Mouse (Mus musculus) mature B cell (primary cell): Measurements from ENCODE around the gene Wdr60.

Source experiments
- in situ Hi-C: fragments of 300-500 bp; cut with MboI; formaldehyde crosslinking; loops from 2 replicates; pipeline ENCODE4 v1.14.3; 2019

Wdr60 gene

GRCm38 (mm10) chr12:116269450-116269849 is 6.6 kb upstream of the Wdr60 start:
- in situ Hi-C loops, result no loop called here

GRCm38 (mm10) chr12:116265275-116265674 is 2.5 kb upstream of the Wdr60 start:
- in situ Hi-C loops, result no loop called here

GRCm38 (mm10) chr12:116264756-116265155 is 1.9 kb upstream of the Wdr60 start:
- in situ Hi-C loops, result no loop called here

- in situ Hi-C loops, result no loop called here
Measured at GRCm38 (mm10) chr12:116258321-116258720, 4.5 kb downstream of the Wdr60 start.

- in situ Hi-C loops, result no loop called here
Measured at GRCm38 (mm10) chr12:116255636-116256035, 7.2 kb downstream of the Wdr60 start.

- in situ Hi-C loops, result no loop called here
Measured at GRCm38 (mm10) chr12:116254652-116255051, 8.2 kb downstream of the Wdr60 start.

GRCm38 (mm10) chr12:116244601-116245000 is 18.2 kb downstream of the Wdr60 start:
- in situ Hi-C loops, result loop anchor here (25.0 kb wide), 1 partner anchor 393 kb away; no protein-coding TSS in a partner anchor

- in situ Hi-C loops, result loop anchor here (25.0 kb wide), 1 partner anchor 398 kb away; no protein-coding TSS in a partner anchor
Measured at GRCm38 (mm10) chr12:116238803-116239202, 24.0 kb downstream of the Wdr60 start.

GRCm38 (mm10) chr12:116238370-116238769 is 24.5 kb downstream of the Wdr60 start:
- in situ Hi-C loops, result loop anchor here (25.0 kb wide), 1 partner anchor 399 kb away; no protein-coding TSS in a partner anchor

- in situ Hi-C loops, result loop anchor here (25.0 kb wide), 1 partner anchor 401 kb away; no protein-coding TSS in a partner anchor
Measured at GRCm38 (mm10) chr12:116236658-116237057, 26.2 kb downstream of the Wdr60 start.

GRCm38 (mm10) chr12:116235356-116235755 is 27.5 kb downstream of the Wdr60 start:
- in situ Hi-C loops, result loop anchor here (25.0 kb wide), 1 partner anchor 402 kb away; no protein-coding TSS in a partner anchor

GRCm38 (mm10) chr12:116232061-116232460 is 30.8 kb downstream of the Wdr60 start:
- in situ Hi-C loops, result loop anchor here (25.0 kb wide), 1 partner anchor 405 kb away; no protein-coding TSS in a partner anchor

- in situ Hi-C loops, result loop anchor here (25.0 kb wide), 1 partner anchor 406 kb away; no protein-coding TSS in a partner anchor
Measured at GRCm38 (mm10) chr12:116231612-116232011, 31.2 kb downstream of the Wdr60 start.

GRCm38 (mm10) chr12:116229451-116229850 is 33.4 kb downstream of the Wdr60 start:
- in situ Hi-C loops, result loop anchor here (25.0 kb wide), 1 partner anchor 408 kb away; no protein-coding TSS in a partner anchor

- in situ Hi-C loops, result loop anchor here (25.0 kb wide), 1 partner anchor 411 kb away; no protein-coding TSS in a partner anchor
Measured at GRCm38 (mm10) chr12:116226289-116227057, 36.3 kb downstream of the Wdr60 start.

- in situ Hi-C loops, result no loop called here
Measured at GRCm38 (mm10) chr12:116223107-116223506, 39.7 kb downstream of the Wdr60 start.

GRCm38 (mm10) chr12:116207486-116207885 is 55.3 kb downstream of the Wdr60 start:
- in situ Hi-C loops, result loop anchor here (10.0 kb wide), 1 partner anchor 153 kb away; no protein-coding TSS in a partner anchor

GRCm38 (mm10) chr12:116205726-116206125 is 57.1 kb downstream of the Wdr60 start:
- in situ Hi-C loops, result loop anchor here (10.0 kb wide), 1 partner anchor 151 kb away; no protein-coding TSS in a partner anchor

- in situ Hi-C loops, result loop anchor here (10.0 kb wide), 1 partner anchor 148 kb away; no protein-coding TSS in a partner anchor
Measured at GRCm38 (mm10) chr12:116202176-116202981, 60.4 kb downstream of the Wdr60 start.

- in situ Hi-C loops, result no loop called here
Measured at GRCm38 (mm10) chr12:116198791-116199190, 64.0 kb downstream of the Wdr60 start.

GRCm38 (mm10) chr12:116196221-116196620 is 66.6 kb downstream of the Wdr60 start:
- in situ Hi-C loops, result no loop called here

GRCm38 (mm10) chr12:116194641-116195040 is 68.2 kb downstream of the Wdr60 start:
- in situ Hi-C loops, result no loop called here
